Mouse (Mus musculus) liver, adult 2 months (tissue): ENCODE data around the gene Nvl. TPM values are rescaled to one million over a fixed set of nuclear protein-coding genes. Genes with fewer than 3 reads are reported as not detected.

Source experiments
- DNase-seq: peaks from one replicate; pipeline ENCODE4 v3.0.0-alpha.2; 2011; ENCODE audit warnings: low read depth, low spot score; ENCODE audit errors: extremely low read depth
- H3K27ac ChIP-seq: fragments of 200-500 bp; replicated peaks from 2 replicates; pipeline ENCODE4 v1.5.1; 2012; ENCODE audit warnings: low read depth, mild to moderate bottlenecking, control low read depth, inconsistent platforms, low read length; ENCODE audit not compliant: insufficient read depth
- H3K27me3 ChIP-seq: fragments of 200-500 bp; 2 replicates; pipeline ENCODE4 v1.6.1; 2012; ENCODE audit warnings: mild to moderate bottlenecking, moderate library complexity, low read length, inconsistent platforms; ENCODE audit not compliant: control insufficient read depth, insufficient read depth
- H3K36me3 ChIP-seq: fragments of 200-500 bp; 2 replicates; pipeline ENCODE4 v1.6.1; 2012; ENCODE audit warnings: low read length, inconsistent platforms; ENCODE audit not compliant: control insufficient read depth, insufficient read depth
- H3K4me1 ChIP-seq: fragments of 200-500 bp; 2 replicates; pipeline ENCODE4 v1.6.1; 2011; ENCODE audit warnings: low read length; ENCODE audit not compliant: control insufficient read depth, insufficient read depth
- H3K4me3 ChIP-seq: fragments of 200-500 bp; 2 replicates; pipeline ENCODE4 v1.5.1; 2011; ENCODE audit warnings: low read depth, mild to moderate bottlenecking, control low read depth, low read length, moderate library complexity; ENCODE audit not compliant: insufficient read depth
- H3K79me2 ChIP-seq: fragments of 200-500 bp; 2 replicates; pipeline ENCODE4 v1.6.1; 2012; ENCODE audit warnings: inconsistent platforms, mild to moderate bottlenecking, low read length, moderate library complexity; ENCODE audit not compliant: control insufficient read depth, insufficient read depth
- H3K9ac ChIP-seq: fragments of 200-500 bp; 2 replicates; pipeline ENCODE4 v1.6.1; 2012; ENCODE audit warnings: low read depth, mild to moderate bottlenecking, control low read depth, inconsistent platforms, low read length
- CTCF ChIP-seq: fragments of 200-500 bp; IDR thresholded peaks from 2 replicates; pipeline ENCODE4 v1.5.1; 2011; ENCODE audit warnings: low read depth, low read length, control low read depth
- POLR2A ChIP-seq: fragments of 200-500 bp; IDR thresholded peaks from 2 replicates; pipeline ENCODE4 v1.6.1; 2011; ENCODE audit warnings: low read length, control low read depth; ENCODE audit not compliant: insufficient read depth; ENCODE audit errors: extremely low read depth
- WGBS: fragments of 180-500 bp; shearing (Covaris S2); methylation state at CpG from one replicate; pipeline ENCODE4 v1.1.7; 2018; 5-methylcytosine and 5-hydroxymethylcytosine counted together
- polyA plus RNA-seq: library from polyadenylated mRNA; depleted of rRNA; stranded (reverse); fragments of >200 nt; gene quantifications from 2 replicates; pipeline ENCODE4 v1.2.3, GENCODE M21; 2012
- total RNA-seq: library from RNA; depleted of rRNA; stranded (reverse); fragments of >200 nt; gene quantifications from 2 replicates; pipeline ENCODE4 v1.2.3, GENCODE M21; 2014

Nvl gene
- total and polyA plus RNA-seq, 2 experiments = 5.0 to 5.3 TPM

- H3K4me1 ChIP-seq = peaks cover 2% of the 10 kb centered on the region; the same call in 1 of the 2 replicates
- DNase-seq = no peak
- no peaks in the 10 kb centered on the region for H3K27me3 ChIP-seq
- WGBS = 37% methylated on average over 5 of the region's 5 CpGs
- no peak for TF ChIP-seq CTCF
- H3K27ac ChIP-seq = no peak overlapping the region
- no peak overlapping the region for H3K9ac ChIP-seq
- H3K36me3 ChIP-seq = no peaks in the 10 kb centered on the region
- no peak overlapping the region for H3K4me3 ChIP-seq
- peaks cover 8% of the 10 kb centered on the region; the same call in 1 of the 2 replicates for H3K79me2 ChIP-seq
Observed at GRCm38 (mm10) chr1:181151541-181151940, 7.5 kb upstream of the Nvl start.

GRCm38 (mm10) chr1:181150827-181151534 is 7.0 kb upstream of the Nvl start:
- WGBS = under 1% methylated on average over 59 of the region's 59 CpGs
- Histone ChIP-seq H3K79me2 (peaks cover 10% of the 10 kb centered on the region; the same call in 1 of the 2 replicates), H3K4me1 (peaks cover 2% of the 10 kb centered on the region; the same call in 1 of the 2 replicates), H3K27ac (no peak overlapping the region), H3K4me3 (peak overlapping the region; percentile 93), H3K36me3 (no peaks in the 10 kb centered on the region), H3K9ac (peak overlapping the region; percentile 91), H3K27me3 (no peaks in the 10 kb centered on the region)
- TF ChIP-seq CTCF (no peak), POLR2A (0 out of 2 replicates have a peak, but pooled peaks have one; percentile 12)
- peak; percentile 75 for DNase-seq

GRCm38 (mm10) chr1:181150431-181150826 is 6.4 kb upstream of the Nvl start:
- H3K27ac ChIP-seq = no peak overlapping the region
- no peak overlapping the region for H3K9ac ChIP-seq
- peaks cover 2% of the 10 kb centered on the region; the same call in 1 of the 2 replicates for H3K4me1 ChIP-seq
- DNase-seq = no peak
- 74% methylated on average over 3 of the region's 3 CpGs for WGBS
- H3K27me3 ChIP-seq = no peaks in the 10 kb centered on the region
- no peak overlapping the region for H3K4me3 ChIP-seq
- H3K36me3 ChIP-seq = no peaks in the 10 kb centered on the region
- H3K79me2 ChIP-seq = peaks cover 10% of the 10 kb centered on the region; the same call in 1 of the 2 replicates
- TF ChIP-seq POLR2A (no peak), CTCF (no peak)

- WGBS = 84% methylated on average over 3 of the region's 3 CpGs
- no peaks in the 10 kb centered on the region for H3K36me3 ChIP-seq
- H3K27me3 ChIP-seq = no peaks in the 10 kb centered on the region
- no peak for TF ChIP-seq CTCF
- H3K4me1 ChIP-seq = peaks cover 4% of the 10 kb centered on the region; the same call in 1 of the 2 replicates
- peaks cover 10% of the 10 kb centered on the region; the same call in 1 of the 2 replicates for H3K79me2 ChIP-seq
- DNase-seq = no peak
- no peak overlapping the region for H3K4me3 ChIP-seq
- H3K9ac ChIP-seq = no peak overlapping the region
- H3K27ac ChIP-seq = no peak overlapping the region
Observed at GRCm38 (mm10) chr1:181149373-181150017, 5.5 kb upstream of the Nvl start.

- no peak overlapping the region for H3K4me3 ChIP-seq
- H3K36me3 ChIP-seq = no peaks in the 10 kb centered on the region
- TF ChIP-seq POLR2A (no peak), CTCF (no peak)
- no peak for DNase-seq
- peaks cover 10% of the 10 kb centered on the region; the same call in 1 of the 2 replicates for H3K79me2 ChIP-seq
- H3K27me3 ChIP-seq = no peaks in the 10 kb centered on the region
- no peak overlapping the region for H3K27ac ChIP-seq
- WGBS = 74% methylated on average over 5 of the region's 5 CpGs
- no peak overlapping the region for H3K9ac ChIP-seq
- peaks cover 4% of the 10 kb centered on the region; the same call in 1 of the 2 replicates for H3K4me1 ChIP-seq
Observed at GRCm38 (mm10) chr1:181148540-181148939, 4.5 kb upstream of the Nvl start.

DNA sequence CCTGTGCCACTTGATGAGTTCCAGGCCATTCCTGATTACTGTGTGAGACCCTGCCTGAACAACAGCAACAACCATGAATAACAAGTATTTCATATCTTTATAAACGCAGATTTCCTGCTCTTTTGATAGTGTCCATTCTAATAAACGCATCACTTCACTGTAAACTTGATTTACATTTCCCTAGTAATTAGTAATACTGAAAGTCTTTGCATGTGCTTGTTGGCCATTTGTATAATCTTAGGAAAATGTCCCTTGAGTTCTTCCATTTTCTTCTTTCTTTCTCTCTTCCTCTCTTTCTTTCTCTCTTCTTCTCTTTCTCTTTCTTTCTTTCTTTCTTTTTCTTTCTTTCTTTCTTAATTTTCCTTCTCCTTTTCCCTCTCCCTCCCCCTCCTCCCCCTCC is 2.2 kb upstream of the Nvl start:
- H3K4me3 ChIP-seq = no peak overlapping the region

More for the DNA sequence above, 2.2 kb upstream of the Nvl start:
- H3K27me3 ChIP-seq = no peaks in the 10 kb centered on the region
- WGBS = 87% methylated on average over 2 of the region's 2 CpGs
- DNase-seq = no peak
- peaks cover 7% of the 10 kb centered on the region; the same call in 1 of the 2 replicates for H3K79me2 ChIP-seq
- no peak overlapping the region for H3K9ac ChIP-seq
- no peak overlapping the region for H3K27ac ChIP-seq
- TF ChIP-seq CTCF (no peak), POLR2A (no peak)
- H3K36me3 ChIP-seq = no peaks in the 10 kb centered on the region
- H3K4me1 ChIP-seq = peaks cover 6% of the 10 kb centered on the region; the same call in 1 of the 2 replicates
